Mouse (Mus musculus) embryonic fibroblast, embryonic 13.5 days (primary cell): ENCODE data around the gene Rcan2.

ENCODE experiments used
- CTCF ChIP-seq: IDR thresholded peaks from 2 replicates; pipeline ENCODE4 v1.5.1; 2011; ENCODE audit warnings: mild to moderate bottlenecking, control low read depth, low read length, moderate library complexity, borderline replicate concordance; ENCODE audit not compliant: insufficient read depth
- POLR2A ChIP-seq: IDR thresholded peaks from 2 replicates; pipeline ENCODE4 v1.6.1; 2011; ENCODE audit warnings: low read depth, mild to moderate bottlenecking, control low read depth, low read length, moderate library complexity

DNA sequence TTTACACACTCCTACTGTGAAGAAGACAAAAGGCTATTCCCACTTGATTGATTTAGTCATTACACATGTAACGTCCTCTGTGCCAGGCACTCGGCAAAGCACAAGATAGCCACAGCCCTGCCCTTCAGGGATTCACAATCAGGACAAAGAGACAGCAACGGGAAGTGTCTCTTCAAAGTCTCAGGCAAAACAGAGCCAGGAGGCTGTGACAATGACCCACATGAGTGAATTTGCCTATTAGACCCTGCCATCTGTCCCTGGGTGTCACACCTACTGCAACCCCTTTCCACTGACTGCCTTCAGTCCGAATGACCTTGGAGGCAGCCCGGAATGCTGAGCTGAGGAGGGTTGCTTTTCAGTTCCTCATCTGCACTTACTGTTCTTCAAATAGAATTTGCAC is 151.1 kb downstream of the Rcan2 start:
- TF ChIP-seq CTCF: no peak
- TF ChIP-seq POLR2A: no peak
